Mouse (Mus musculus): ENCODE data around the gene Ctcfl. TPM values are rescaled to one million over a fixed set of nuclear protein-coding genes. Genes with fewer than 3 reads are reported as not detected.

Ctcfl gene
- polyA plus RNA-seq, 1 experiment from 2014 or later, result 0.14 TPM

- H3K9me3 ChIP-seq (ENCODE audit: control insufficient read depth, low read depth, low read length), result no peaks in the 10 kb centered on the region
- no peaks in the 10 kb centered on the region for H3K27me3 ChIP-seq (ENCODE audit: control insufficient read depth, insufficient read depth, low read length)
- H3K9ac ChIP-seq (replicated peaks; ENCODE audit: low read depth, low read length), result no peak overlapping the region
- H3K4me1 ChIP-seq (ENCODE audit: control insufficient read depth, insufficient read depth, low read length), result no peaks in the 10 kb centered on the region
- no peak overlapping the region for H3K4me3 ChIP-seq (ENCODE audit: low read depth, low read length)
- 71% methylated on average over 18 of the region's 18 CpGs for WGBS
- H3K36me3 ChIP-seq (ENCODE audit: control insufficient read depth, insufficient read depth, low read length), result no peaks in the 10 kb centered on the region
- H3K4me2 ChIP-seq (replicated peaks; ENCODE audit: low read depth, low read length), result no peak overlapping the region
- ATAC-seq (ENCODE audit: insufficient number of reproducible peaks, insufficient read depth, low FRiP score, low read depth), result no peak
- H3K27ac ChIP-seq (ENCODE audit: low read length), result no peak overlapping the region
Observed at GRCm38 (mm10) chr2:173044198-173044970, 74.9 kb downstream of the Ctcfl start.

Other genes starting within 250 kb of the Ctcfl start
- gene Bmp7, start 179.2 kb downstream of the Ctcfl start, polyA plus RNA-seq (2014; fragmentation: Nextera tagmentation; extraction: Ambion mirVana), result 20.7 and 24.0 TPM in 2 replicates
- 0.54 and 0.76 TPM in 2 replicates for gene Spo11, start 141.8 kb downstream of the Ctcfl start, polyA plus RNA-seq (2014; fragmentation: Nextera tagmentation; extraction: Ambion mirVana)
- gene Rae1, start 119.4 kb downstream of the Ctcfl start, polyA plus RNA-seq (2014; fragmentation: Nextera tagmentation; extraction: Ambion mirVana), result 138 and 146 TPM in 2 replicates
- gene Rbm38, start 99.0 kb downstream of the Ctcfl start, polyA plus RNA-seq (2014; fragmentation: Nextera tagmentation; extraction: Ambion mirVana), result 35.6 and 37.9 TPM in 2 replicates
- gene Pck1, start 33.5 kb upstream of the Ctcfl start, polyA plus RNA-seq (2014; fragmentation: Nextera tagmentation; extraction: Ambion mirVana), result 0.21 and 0.23 TPM in 2 replicates
- 0.91 TPM in 1 of 2 replicates, not detected in the other for gene Zbp1, start 99.4 kb upstream of the Ctcfl start, polyA plus RNA-seq (2014; fragmentation: Nextera tagmentation; extraction: Ambion mirVana)
- 13.3 and 14.8 TPM in 2 replicates for gene Pmepa1, start 157.0 kb upstream of the Ctcfl start, polyA plus RNA-seq (2014; fragmentation: Nextera tagmentation; extraction: Ambion mirVana)

Measured in stomach, embryonic 14.5 days (tissue).